Mouse (Mus musculus): ENCODE measurements around the gene Obsl1. TPM values are rescaled to one million over a fixed set of nuclear protein-coding genes. Genes with fewer than 3 reads are reported as not detected.

The Obsl1 gene
- polyA plus RNA-seq, 1 experiment: 3.3 TPM

GRCm38 (mm10) chr1:75443247-75444024 lies 62.8 kb downstream of the Obsl1 start:
- 69% methylated on average over 13 of the region's 13 CpGs for WGBS
- DNase-seq (ENCODE audit: low read depth, low spot score): no peak

DNA sequence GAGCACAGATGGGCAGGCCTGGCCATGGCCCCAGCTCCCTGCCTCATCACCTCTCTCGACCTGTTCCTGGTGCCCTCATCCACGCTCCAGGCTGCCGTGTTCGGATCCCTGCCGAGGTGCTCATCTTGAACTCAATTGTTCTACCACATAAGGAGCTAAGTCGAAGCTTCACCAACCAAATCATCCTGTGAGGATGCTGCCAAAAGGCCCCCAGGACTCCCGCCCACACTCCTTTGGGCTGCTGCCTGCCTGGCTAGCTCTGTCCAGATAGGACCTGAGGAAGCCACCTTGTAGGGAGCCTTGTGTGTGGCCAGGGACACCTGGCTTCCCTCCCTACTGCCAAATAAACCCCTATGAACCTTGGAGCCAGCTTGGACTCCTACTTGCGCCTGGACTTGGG lies 63.4 kb downstream of the Obsl1 start:
- DNase-seq (ENCODE audit: low read depth, low spot score): no peak
- 76% methylated on average over 8 of the region's 8 CpGs for WGBS

GRCm38 (mm10) chr1:75442171-75442570 lies 64.1 kb downstream of the Obsl1 start:
- no peak for DNase-seq (ENCODE audit: low read depth, low spot score)
- WGBS: 88% methylated on average over 9 of the region's 9 CpGs

- no peak for DNase-seq (ENCODE audit: low read depth, low spot score)
- 94% methylated on average over 15 of the region's 15 CpGs for WGBS
Measured at GRCm38 (mm10) chr1:75441471-75441996, 64.7 kb downstream of the Obsl1 start.

GRCm38 (mm10) chr1:75440661-75441060 lies 65.6 kb downstream of the Obsl1 start:
- DNase-seq (ENCODE audit: low read depth, low spot score): no peak
- WGBS: 96% methylated on average over 7 of the region's 7 CpGs

GRCm38 (mm10) chr1:75438782-75439181 lies 67.5 kb downstream of the Obsl1 start:
- DNase-seq (ENCODE audit: low read depth, low spot score): no peak
- 92% methylated on average over 8 of the region's 9 CpGs for WGBS

DNA sequence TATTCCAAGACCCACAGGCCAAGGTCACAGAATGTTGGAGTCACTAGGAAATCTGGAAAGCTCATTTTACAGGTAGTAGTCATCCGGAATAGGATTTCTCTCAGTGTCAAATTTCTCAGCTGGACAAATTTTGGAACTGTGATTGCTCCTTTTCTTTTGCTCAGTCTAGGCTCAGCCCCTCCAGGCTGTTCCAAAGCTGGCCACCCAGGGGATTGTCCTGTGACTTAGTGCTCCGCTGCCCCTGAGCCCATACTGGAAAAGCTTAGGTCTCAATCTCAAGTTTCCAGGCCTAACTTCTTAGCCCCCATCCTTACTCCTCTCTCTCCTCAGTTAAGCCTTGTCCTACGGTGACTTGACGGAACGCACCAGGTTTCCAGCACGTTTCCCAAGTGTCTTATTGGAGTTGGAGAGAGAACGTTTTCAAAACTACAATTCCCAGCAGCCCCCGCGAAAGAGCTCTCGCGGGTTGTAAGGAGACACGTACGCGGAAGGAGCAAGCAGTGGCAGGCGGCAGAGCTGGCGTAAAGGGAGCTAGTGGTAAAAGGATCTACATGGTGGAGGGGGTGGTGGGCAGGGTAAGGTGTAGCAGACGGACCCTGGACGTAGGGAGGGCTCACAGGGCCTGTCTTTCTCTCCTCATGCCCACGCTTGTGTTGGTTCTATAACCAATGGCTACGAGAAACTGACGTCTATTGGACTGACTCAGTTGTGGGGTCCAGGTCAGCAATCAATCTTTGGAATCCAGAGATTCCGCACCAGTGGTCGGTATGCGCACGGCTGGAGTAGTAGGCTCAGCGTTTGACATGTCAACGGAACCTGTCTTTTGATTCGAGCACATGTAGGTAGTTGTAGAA lies 70.5 kb downstream of the Obsl1 start, which contains the start of gene Gmppa:
Gmppa (plus strand) TSS at position 456 of the 854 bp plus-strand sequence.
- peak; percentile 82 for DNase-seq (ENCODE audit: low read depth, low spot score)
- 5% methylated on average over 28 of the region's 28 CpGs for WGBS

Other genes starting within 250 kb of the Obsl1 start
- gene Ptprn, start 241.9 kb downstream of the Obsl1 start, polyA plus RNA-seq (2012; rRNA removed): 6.4 and 6.5 TPM in 2 replicates
- 14.0 and 17.7 TPM in 2 replicates for gene Resp18, start 228.0 kb downstream of the Obsl1 start, polyA plus RNA-seq (2012; rRNA removed)
- 250 and 500 TPM in 2 replicates for gene Dnpep, start 188.5 kb downstream of the Obsl1 start, polyA plus RNA-seq (2012; rRNA removed)
- 353 and 360 TPM in 2 replicates for gene Des, start 146.1 kb downstream of the Obsl1 start, polyA plus RNA-seq (2012; rRNA removed)
- 20.6 and 22.7 TPM in 2 replicates for gene Speg, start 131.2 kb downstream of the Obsl1 start, polyA plus RNA-seq (2012; rRNA removed)
- gene Gmppa, start 70.5 kb downstream of the Obsl1 start, polyA plus RNA-seq (2012; rRNA removed): 177 and 182 TPM in 2 replicates
- 0.17 TPM in 1 of 2 replicates, not detected in the other for gene Asic4, start 56.0 kb downstream of the Obsl1 start, polyA plus RNA-seq (2012; rRNA removed)
- 22.0 and 25.1 TPM in 2 replicates for gene Chpf, start 27.1 kb downstream of the Obsl1 start, polyA plus RNA-seq (2012; rRNA removed)
- 1.9 and 2.0 TPM in 2 replicates for gene Tmem198, start 26.9 kb downstream of the Obsl1 start, polyA plus RNA-seq (2012; rRNA removed)
- 2.6 and 2.7 TPM in 2 replicates for gene Inha, start 625 bp upstream of the Obsl1 start, polyA plus RNA-seq (2012; rRNA removed)
- 15.6 and 17.3 TPM in 2 replicates for gene Stk11ip, start 15.1 kb upstream of the Obsl1 start, polyA plus RNA-seq (2012; rRNA removed)
- 3.0 and 4.7 TPM in 2 replicates for gene Slc4a3, start 39.8 kb upstream of the Obsl1 start, polyA plus RNA-seq (2012; rRNA removed)